Mouse (Mus musculus): ENCODE measurements at regions not wholly inside any gene's neighbourhood (a gene's known extent, or its start where the extent isn't known, plus 50 kb on each side); places are given as distances from the start of the nearest gene placed in this dataset.
A peak's percentile ranks its signal among the peaks of the same experiment; 100 is the strongest.

DNA sequence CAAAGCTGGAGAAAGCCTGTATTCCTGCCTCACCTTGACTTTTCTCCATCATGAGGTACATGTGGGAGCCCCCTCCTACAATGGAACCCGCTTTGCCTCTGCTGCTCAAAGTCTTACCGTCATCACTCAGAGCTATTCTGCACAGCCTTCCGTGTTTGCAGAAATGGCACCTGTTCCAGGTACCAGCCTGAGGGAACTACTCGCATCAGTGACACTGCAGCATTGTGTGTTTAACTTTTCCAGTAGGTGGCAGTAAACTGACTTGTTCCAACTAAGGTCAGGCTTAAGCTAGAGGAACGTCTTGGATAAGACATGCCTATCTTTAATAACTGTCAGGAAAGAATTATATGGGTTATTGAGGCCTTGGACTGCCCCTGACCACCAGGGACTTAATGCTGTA, 71.4 kb downstream of the Fam173b start:
- no peak overlapping the region for H3K4me3 ChIP-seq (replicated peaks)
- H3K4me1 ChIP-seq, result no peaks in the 10 kb centered on the region
- H3K27me3 ChIP-seq (replicated peaks), result no peaks in the 10 kb centered on the region
- H3K9me3 ChIP-seq, result no peaks in the 10 kb centered on the region
- no peak overlapping the region for H3K27ac ChIP-seq
- H3K4me2 ChIP-seq, result no peak overlapping the region
- no peak overlapping the region for H3K9ac ChIP-seq
- no peaks in the 10 kb centered on the region for H3K36me3 ChIP-seq
- ATAC-seq (ENCODE audit: insufficient read depth, low FRiP score, low read depth), result no peak
- 45% methylated on average over 5 of the region's 5 CpGs for WGBS

DNA sequence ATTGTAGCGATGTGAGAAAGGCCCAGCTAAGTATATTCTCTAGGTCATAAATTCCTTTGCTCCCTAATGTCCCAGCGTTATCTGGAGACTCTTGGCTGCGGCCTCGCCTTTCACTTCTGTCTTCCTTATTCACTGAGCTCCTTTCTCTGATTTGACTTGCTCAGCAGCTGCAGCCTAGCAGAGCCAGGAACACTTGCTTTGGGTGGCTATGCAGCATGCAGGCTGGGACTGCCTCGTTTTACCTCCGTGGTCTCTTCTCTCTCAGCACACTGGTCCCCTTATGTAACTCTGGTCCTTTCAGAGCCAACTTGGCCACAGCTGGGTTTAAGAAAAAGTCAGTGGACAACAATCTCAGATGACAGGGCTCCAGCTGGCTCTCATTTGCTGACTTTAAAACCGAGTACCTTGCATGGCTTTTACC, 75.1 kb downstream of the Fam173b start:
- Histone ChIP-seq H3K4me2 (no peak overlapping the region), H3K36me3 (no peaks in the 10 kb centered on the region), H3K9me3 (no peaks in the 10 kb centered on the region), H3K4me3 (replicated peaks) (no peak overlapping the region), H3K27ac (no peak overlapping the region), H3K9ac (0 out of 2 replicates have a peak overlapping the region, but pooled peaks have one; percentile 9), H3K4me1 (no peaks in the 10 kb centered on the region), H3K27me3 (replicated peaks) (no peaks in the 10 kb centered on the region)
- ATAC-seq (ENCODE audit: insufficient read depth, low FRiP score, low read depth), result no peak
- WGBS, result 41% methylated on average over 7 of the region's 7 CpGs

DNA sequence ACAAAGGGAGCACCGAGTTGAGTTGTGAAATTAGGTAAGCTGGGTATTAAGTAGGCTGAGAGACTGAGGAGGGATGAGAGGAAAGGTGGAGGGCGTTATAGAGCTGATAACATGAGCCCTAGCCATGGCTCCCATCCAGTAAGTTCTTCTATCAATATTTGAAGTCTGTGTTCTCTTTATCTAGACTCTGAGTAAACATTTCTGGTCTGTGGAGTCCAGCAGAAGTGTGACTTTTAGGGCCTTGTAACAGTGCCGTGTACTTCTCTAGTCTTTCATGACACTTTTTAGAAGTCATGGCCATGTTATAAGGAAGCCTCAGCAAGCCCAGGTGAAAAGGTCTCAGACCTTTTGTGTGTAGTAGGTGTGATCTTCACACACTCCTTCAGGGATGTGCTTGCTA, 91.5 kb downstream of the Fam173b start:
- 56% methylated on average over 3 of the region's 3 CpGs for WGBS
- no peak overlapping the region for H3K27ac ChIP-seq
- H3K27me3 ChIP-seq (replicated peaks), result no peaks in the 10 kb centered on the region
- H3K4me3 ChIP-seq (replicated peaks), result no peak overlapping the region
- H3K9ac ChIP-seq, result no peak overlapping the region
- no peaks in the 10 kb centered on the region for H3K9me3 ChIP-seq
- ATAC-seq (ENCODE audit: insufficient read depth, low FRiP score, low read depth), result no peak
- H3K36me3 ChIP-seq, result no peaks in the 10 kb centered on the region
- H3K4me2 ChIP-seq, result no peak overlapping the region
- no peaks in the 10 kb centered on the region for H3K4me1 ChIP-seq

DNA sequence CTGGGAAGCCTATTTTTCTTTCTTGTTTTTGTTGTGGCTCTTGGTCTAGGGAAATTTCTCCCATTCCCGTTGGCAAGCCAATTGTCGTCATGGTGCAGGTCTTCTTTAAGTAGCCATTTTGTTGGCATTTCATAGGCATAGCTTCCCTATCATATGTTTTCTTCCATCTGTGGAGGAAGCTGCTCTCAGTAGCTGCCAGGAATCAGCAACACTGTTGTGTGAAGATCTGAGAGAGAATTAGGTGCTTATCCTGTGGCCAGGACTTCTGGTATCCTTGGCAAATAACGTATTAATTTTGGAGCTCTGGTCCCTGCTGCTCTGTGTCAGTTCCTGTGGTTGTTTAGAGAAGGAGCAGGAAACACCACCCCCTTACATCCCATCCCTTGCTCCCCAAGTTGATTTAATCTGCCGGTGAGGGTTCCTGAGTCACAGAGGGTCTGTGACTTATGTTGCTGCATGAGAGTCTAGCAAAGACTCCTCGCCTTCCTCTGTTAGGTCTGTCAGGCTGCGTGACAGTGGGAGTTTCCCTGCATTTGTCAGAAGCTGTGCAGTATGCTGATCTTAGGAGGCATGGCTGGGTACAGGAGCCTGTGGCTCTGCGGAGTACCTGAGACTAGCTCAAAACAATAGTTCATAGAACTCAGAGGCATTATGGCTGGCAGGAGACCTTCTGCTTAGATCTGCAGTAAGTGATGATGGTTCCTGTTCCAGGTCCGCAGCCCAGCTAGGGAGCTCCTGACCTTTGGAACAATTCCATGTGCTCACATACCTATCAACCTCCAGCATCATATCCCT, 93.4 kb downstream of the Fam173b start:
- 82% methylated on average over 8 of the region's 8 CpGs for WGBS
- no peak overlapping the region for H3K9ac ChIP-seq
- ATAC-seq (ENCODE audit: insufficient read depth, low FRiP score, low read depth), result no peak
- H3K27me3 ChIP-seq (replicated peaks), result no peaks in the 10 kb centered on the region
- H3K36me3 ChIP-seq, result no peaks in the 10 kb centered on the region
- no peak overlapping the region for H3K4me2 ChIP-seq
- H3K4me3 ChIP-seq (replicated peaks), result no peak overlapping the region
- H3K27ac ChIP-seq, result no peak overlapping the region
- H3K4me1 ChIP-seq, result no peaks in the 10 kb centered on the region
- no peaks in the 10 kb centered on the region for H3K9me3 ChIP-seq

DNA sequence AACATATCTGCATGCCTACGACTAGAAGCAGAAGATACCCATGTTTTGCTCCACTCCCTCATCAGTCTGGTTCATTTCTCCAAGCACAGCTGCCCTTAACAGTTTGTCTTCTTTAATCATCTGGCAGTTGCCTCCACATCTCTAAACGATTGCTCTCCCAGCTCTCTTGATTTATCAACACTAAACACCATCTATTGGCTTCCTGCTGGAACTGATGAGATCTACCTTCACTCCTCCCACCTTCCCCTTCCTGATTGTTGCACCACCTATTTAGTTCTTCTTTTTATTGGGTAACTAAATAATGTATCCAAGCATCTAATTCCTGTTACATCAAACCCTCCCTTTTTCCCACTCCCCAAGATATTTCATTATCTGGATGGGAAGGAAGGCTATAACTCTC, 101.7 kb downstream of the Fam173b start:
- 76% methylated on average over 2 of the region's 2 CpGs for WGBS
- Histone ChIP-seq H3K4me2 (no peak overlapping the region), H3K27me3 (replicated peaks) (no peaks in the 10 kb centered on the region), H3K4me3 (replicated peaks) (no peak overlapping the region), H3K36me3 (no peaks in the 10 kb centered on the region), H3K27ac (no peak overlapping the region), H3K9ac (no peak overlapping the region), H3K4me1 (no peaks in the 10 kb centered on the region), H3K9me3 (no peaks in the 10 kb centered on the region)
- ATAC-seq (ENCODE audit: insufficient read depth, low FRiP score, low read depth), result no peak

DNA sequence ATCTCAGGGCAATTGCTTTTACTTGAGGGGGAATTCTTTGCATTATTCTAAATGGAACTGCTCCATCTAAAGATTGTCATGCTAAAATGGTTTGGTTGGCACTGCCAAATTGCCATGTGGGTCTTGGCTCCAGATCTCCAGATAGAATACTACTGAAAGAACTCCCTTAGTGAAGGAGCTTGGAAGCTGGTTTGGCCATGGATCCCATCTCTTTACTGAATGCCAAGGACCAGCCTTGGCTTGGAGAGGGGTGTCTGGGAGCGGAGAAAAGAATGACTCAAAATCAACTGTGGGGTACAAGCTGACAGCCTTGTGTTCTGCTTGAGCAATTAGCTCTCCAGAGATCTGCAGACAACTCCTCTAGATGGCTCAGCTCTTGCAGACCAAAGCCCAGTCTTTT, 105.8 kb downstream of the Fam173b start:
- WGBS, result 91% methylated on average over 1 of the region's 1 CpGs
- no peak for ATAC-seq (ENCODE audit: insufficient read depth, low FRiP score, low read depth)
- no peak overlapping the region for H3K4me2 ChIP-seq
- H3K9me3 ChIP-seq, result no peaks in the 10 kb centered on the region
- H3K27me3 ChIP-seq (replicated peaks), result no peaks in the 10 kb centered on the region
- no peak overlapping the region for H3K9ac ChIP-seq
- H3K4me3 ChIP-seq (replicated peaks), result no peak overlapping the region
- no peaks in the 10 kb centered on the region for H3K36me3 ChIP-seq
- no peak overlapping the region for H3K27ac ChIP-seq
- no peaks in the 10 kb centered on the region for H3K4me1 ChIP-seq

DNA sequence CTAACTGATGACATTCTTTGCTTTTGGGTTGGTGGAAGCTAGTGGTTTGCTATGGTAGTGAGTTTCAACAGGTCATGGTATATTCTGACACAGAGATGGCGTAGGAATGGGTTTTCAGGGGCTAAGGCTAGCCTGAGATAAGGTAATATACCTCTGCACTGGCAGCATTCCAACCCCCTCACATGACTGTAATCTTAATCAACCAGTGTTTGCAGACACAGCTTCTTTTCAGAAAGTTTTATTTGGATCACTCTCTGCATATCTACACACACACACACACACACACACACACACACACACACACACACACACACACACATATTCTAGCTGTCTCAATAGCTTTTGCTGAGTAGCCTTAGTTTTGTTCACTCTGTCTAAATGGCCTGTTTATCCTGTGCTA, 119.4 kb downstream of the Fam173b start:
- 78% methylated on average over 1 of the region's 1 CpGs for WGBS
- H3K9me3 ChIP-seq, result no peaks in the 10 kb centered on the region
- H3K4me3 ChIP-seq (replicated peaks), result no peak overlapping the region
- H3K4me1 ChIP-seq, result no peaks in the 10 kb centered on the region
- no peaks in the 10 kb centered on the region for H3K36me3 ChIP-seq
- H3K4me2 ChIP-seq, result no peak overlapping the region
- H3K27ac ChIP-seq, result no peak overlapping the region
- no peaks in the 10 kb centered on the region for H3K27me3 ChIP-seq (replicated peaks)
- no peak for ATAC-seq (ENCODE audit: insufficient read depth, low FRiP score, low read depth)
- no peak overlapping the region for H3K9ac ChIP-seq

DNA sequence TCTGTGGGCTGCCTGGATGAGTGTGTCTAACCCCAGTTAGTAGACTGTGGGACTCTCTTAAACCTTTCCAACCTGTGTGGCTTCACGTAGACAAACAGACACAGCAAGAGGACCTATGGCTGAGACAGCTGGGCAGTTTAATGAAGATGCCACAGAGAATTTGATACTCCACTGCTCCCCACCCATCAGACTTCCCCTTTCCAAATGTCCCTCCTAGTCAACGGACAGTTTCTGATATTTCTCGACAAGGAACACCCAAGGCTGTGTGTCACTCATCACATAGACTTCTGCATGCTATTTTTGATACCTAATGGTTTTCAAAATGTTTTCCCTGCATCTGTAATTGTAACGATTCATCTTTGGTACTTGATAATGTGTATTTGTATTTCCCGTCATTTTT, 120.8 kb downstream of the Fam173b start:
- ATAC-seq (ENCODE audit: insufficient read depth, low FRiP score, low read depth), result no peak
- no peak overlapping the region for H3K4me3 ChIP-seq (replicated peaks)
- WGBS, result 82% methylated on average over 5 of the region's 5 CpGs
- no peaks in the 10 kb centered on the region for H3K9me3 ChIP-seq
- no peak overlapping the region for H3K4me2 ChIP-seq
- H3K27me3 ChIP-seq (replicated peaks), result no peaks in the 10 kb centered on the region
- H3K9ac ChIP-seq, result no peak overlapping the region
- no peaks in the 10 kb centered on the region for H3K4me1 ChIP-seq
- no peak overlapping the region for H3K27ac ChIP-seq
- no peaks in the 10 kb centered on the region for H3K36me3 ChIP-seq

DNA sequence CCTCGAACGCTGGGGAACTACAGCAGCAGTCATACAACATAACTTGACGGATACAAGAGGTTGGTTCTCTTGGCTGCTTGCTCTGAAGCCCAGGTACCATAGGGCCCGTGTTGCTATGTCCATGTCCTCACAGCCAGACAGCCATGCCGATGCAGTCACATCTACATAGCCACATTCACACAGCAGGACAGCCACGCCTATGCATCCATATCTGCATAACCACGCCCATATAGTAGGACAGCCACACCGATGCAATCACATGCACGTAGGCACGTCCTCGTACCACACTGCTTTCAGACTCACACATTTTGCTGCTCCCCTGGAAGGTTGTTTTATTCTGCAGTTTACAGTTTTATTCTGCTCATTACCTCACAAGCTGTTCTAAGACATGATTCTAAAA, 122.6 kb downstream of the Fam173b start:
- Histone ChIP-seq H3K9me3 (no peaks in the 10 kb centered on the region), H3K36me3 (no peaks in the 10 kb centered on the region), H3K4me1 (no peaks in the 10 kb centered on the region), H3K27ac (no peak overlapping the region), H3K4me2 (no peak overlapping the region), H3K4me3 (replicated peaks) (no peak overlapping the region), H3K9ac (no peak overlapping the region), H3K27me3 (replicated peaks) (no peaks in the 10 kb centered on the region)
- ATAC-seq (ENCODE audit: insufficient read depth, low FRiP score, low read depth), result peak; percentile 39; the same call in 1 of the 2 replicates
- 61% methylated on average over 11 of the region's 11 CpGs for WGBS

DNA sequence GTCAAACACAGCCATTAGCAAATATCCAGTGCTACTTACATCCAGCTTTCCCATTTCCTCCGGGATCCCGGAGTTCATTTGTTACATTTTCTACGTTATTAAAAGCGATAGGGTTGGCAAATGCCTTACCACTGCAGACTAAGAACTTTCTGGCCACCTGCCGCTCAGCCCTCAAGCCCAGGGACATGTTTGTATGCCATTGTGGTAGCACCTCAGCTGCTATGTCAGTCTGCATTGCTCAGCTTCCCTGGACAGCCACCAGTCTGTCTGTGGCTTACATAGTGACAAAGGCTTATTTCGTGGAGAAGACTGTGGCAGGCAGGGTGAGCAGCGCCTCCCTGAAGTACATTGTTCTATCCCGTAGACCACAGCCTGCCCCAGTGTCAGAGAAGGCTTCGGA, 127.5 kb downstream of the Fam173b start:
- 80% methylated on average over 9 of the region's 9 CpGs for WGBS
- Histone ChIP-seq H3K36me3 (no peaks in the 10 kb centered on the region), H3K27ac (no peak overlapping the region), H3K9ac (no peak overlapping the region), H3K4me3 (replicated peaks) (no peak overlapping the region), H3K27me3 (replicated peaks) (no peaks in the 10 kb centered on the region), H3K9me3 (no peaks in the 10 kb centered on the region), H3K4me2 (no peak overlapping the region), H3K4me1 (no peaks in the 10 kb centered on the region; the same call in 1 of the 2 replicates)
- ATAC-seq (ENCODE audit: insufficient read depth, low FRiP score, low read depth), result no peak

DNA sequence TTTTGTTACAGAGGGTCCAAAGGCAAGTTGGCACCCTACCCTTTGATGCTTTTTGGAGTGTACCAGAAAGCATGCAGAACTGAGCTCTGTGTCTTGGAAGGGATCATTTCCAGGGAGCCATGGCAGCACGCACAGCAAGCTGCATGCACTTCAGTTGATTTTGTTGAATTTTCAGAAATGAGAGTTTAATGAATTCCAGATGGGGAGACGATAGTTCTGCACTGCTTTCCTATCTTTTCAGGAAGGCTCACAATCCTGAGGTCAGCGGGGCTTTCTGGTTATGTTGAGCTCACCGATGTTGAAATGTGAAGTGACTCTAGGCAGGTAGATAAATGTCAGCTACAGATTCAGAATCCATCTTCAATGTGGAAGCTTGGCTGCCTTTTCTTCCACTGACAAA, 140.0 kb downstream of the Fam173b start:
- Histone ChIP-seq H3K4me1 (no peaks in the 10 kb centered on the region), H3K36me3 (no peaks in the 10 kb centered on the region), H3K9ac (no peak overlapping the region), H3K4me2 (no peak overlapping the region), H3K9me3 (no peaks in the 10 kb centered on the region), H3K27me3 (replicated peaks) (no peaks in the 10 kb centered on the region), H3K27ac (no peak overlapping the region), H3K4me3 (replicated peaks) (no peak overlapping the region)
- WGBS, result 45% methylated on average over 4 of the region's 4 CpGs
- no peak for ATAC-seq (ENCODE audit: insufficient read depth, low FRiP score, low read depth)

DNA sequence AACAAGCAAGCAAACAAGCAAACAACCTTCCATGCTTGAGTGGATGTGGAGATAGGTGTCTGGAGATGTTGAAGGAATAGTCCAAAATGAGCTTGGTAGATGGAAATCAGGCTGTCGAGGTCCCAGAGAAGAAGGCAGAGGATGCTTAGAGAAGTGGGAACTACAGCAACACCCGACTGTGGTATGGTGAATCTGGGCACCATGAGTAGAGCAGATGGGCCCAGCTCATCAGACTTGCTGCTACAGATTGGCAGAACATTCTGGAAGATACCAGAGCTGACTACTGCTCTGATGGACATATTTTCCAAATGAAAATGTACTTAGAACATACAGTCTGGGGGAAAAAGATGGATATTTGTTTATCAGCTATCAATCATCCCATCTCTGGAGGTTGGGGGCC, 142.9 kb downstream of the Fam173b start:
- 82% methylated on average over 2 of the region's 2 CpGs for WGBS
- Histone ChIP-seq H3K4me2 (no peak overlapping the region), H3K27me3 (replicated peaks) (no peaks in the 10 kb centered on the region), H3K4me3 (replicated peaks) (no peak overlapping the region), H3K9ac (no peak overlapping the region), H3K4me1 (no peaks in the 10 kb centered on the region), H3K9me3 (no peaks in the 10 kb centered on the region), H3K27ac (no peak overlapping the region), H3K36me3 (no peaks in the 10 kb centered on the region)
- no peak for ATAC-seq (ENCODE audit: insufficient read depth, low FRiP score, low read depth)

DNA sequence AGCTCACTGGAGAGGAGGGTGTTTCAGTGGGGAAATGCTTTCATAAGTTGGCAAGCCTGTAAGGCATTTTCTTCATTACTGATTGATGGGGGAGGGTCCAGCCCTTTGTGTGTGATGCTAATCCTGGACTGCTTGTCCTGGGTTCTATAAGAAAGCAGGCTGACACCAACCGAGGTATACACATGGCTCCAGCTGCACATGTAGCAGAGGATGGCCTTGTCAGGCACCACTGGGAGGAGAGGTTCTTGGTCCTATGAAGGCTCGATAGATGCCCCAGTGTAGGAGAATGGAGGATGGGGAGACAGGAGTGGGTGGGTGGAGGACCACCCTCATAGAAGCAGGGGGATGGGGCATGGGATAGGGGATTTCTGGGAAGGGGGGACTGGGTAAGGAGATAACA, 151.0 kb downstream of the Fam173b start:
- no peak overlapping the region for H3K9ac ChIP-seq
- WGBS, result 54% methylated on average over 2 of the region's 2 CpGs

More for the DNA sequence above, 151.0 kb downstream of the Fam173b start:
- no peak overlapping the region for H3K27ac ChIP-seq
- H3K4me2 ChIP-seq, result no peak overlapping the region
- no peaks in the 10 kb centered on the region for H3K36me3 ChIP-seq
- H3K9me3 ChIP-seq, result no peaks in the 10 kb centered on the region
- no peaks in the 10 kb centered on the region for H3K27me3 ChIP-seq (replicated peaks)
- no peak for ATAC-seq (ENCODE audit: insufficient read depth, low FRiP score, low read depth)
- H3K4me3 ChIP-seq (replicated peaks), result no peak overlapping the region
- no peaks in the 10 kb centered on the region for H3K4me1 ChIP-seq

All from stomach, embryonic 15.5 days (tissue).